Mouse (Mus musculus) spleen, adult 2 months (tissue): ENCODE measurements around the gene Gm20388. TPM values are rescaled to one million over a fixed set of nuclear protein-coding genes. Genes with fewer than 3 reads are reported as not detected.

Experiments
- DNase-seq, 2 experiments: peaks; one replicate each; pipeline versions ENCODE4 v3.0.0 to v3.0.0-alpha.2; 2012 to 2021; ENCODE audit warnings: low spot score in 2 of 2, low read depth in 1 of 2
- H3K27ac ChIP-seq: fragments of 200-500 bp; 2 replicates; pipeline ENCODE4 v1.5.1; 2012; ENCODE audit warnings: low read length, inconsistent platforms; ENCODE audit not compliant: insufficient read depth
- H3K27me3 ChIP-seq: fragments of 200-500 bp; 2 replicates; pipeline ENCODE4 v1.6.1; 2012; ENCODE audit warnings: mild to moderate bottlenecking, moderate library complexity, low read length, inconsistent platforms; ENCODE audit not compliant: control insufficient read depth, insufficient read depth
- H3K36me3 ChIP-seq: fragments of 200-500 bp; 2 replicates; pipeline ENCODE4 v1.6.1; 2012; ENCODE audit warnings: mild to moderate bottlenecking, low read length, inconsistent platforms; ENCODE audit not compliant: control insufficient read depth, insufficient read depth
- H3K4me1 ChIP-seq: fragments of 200-500 bp; 2 replicates; pipeline ENCODE4 v1.6.1; 2011; ENCODE audit warnings: inconsistent platforms; ENCODE audit not compliant: control insufficient read depth, insufficient read depth, insufficient read length
- H3K4me3 ChIP-seq: fragments of 200-500 bp; 2 replicates; pipeline ENCODE4 v1.5.1; 2011; ENCODE audit warnings: mild to moderate bottlenecking, inconsistent platforms; ENCODE audit not compliant: insufficient read depth, insufficient read length; ENCODE audit errors: extremely low read depth
- CTCF ChIP-seq: fragments of 200-500 bp; IDR thresholded peaks from 2 replicates; pipeline ENCODE4 v1.5.1; 2011; ENCODE audit warnings: mild to moderate bottlenecking, inconsistent platforms; ENCODE audit not compliant: insufficient read depth, insufficient read length, insufficient replicate concordance; ENCODE audit errors: extremely low read depth
- POLR2A ChIP-seq: fragments of 200-500 bp; IDR thresholded peaks from 2 replicates; pipeline ENCODE4 v1.6.1; 2011; ENCODE audit warnings: low read depth, low read length, inconsistent platforms
- WGBS: fragments of 180-500 bp; shearing (Covaris S2); methylation state at CpG from one replicate; pipeline ENCODE4 v1.1.7; 2018; 5-methylcytosine and 5-hydroxymethylcytosine counted together
- polyA plus RNA-seq: library from polyadenylated mRNA; depleted of rRNA; stranded (reverse); fragments of >200 nt; gene quantifications from 2 replicates; pipeline ENCODE4 v1.2.3, GENCODE M21; 2012

The Gm20388 gene
- polyA plus RNA-seq, 1 experiment, result 26.1 TPM

DNA sequence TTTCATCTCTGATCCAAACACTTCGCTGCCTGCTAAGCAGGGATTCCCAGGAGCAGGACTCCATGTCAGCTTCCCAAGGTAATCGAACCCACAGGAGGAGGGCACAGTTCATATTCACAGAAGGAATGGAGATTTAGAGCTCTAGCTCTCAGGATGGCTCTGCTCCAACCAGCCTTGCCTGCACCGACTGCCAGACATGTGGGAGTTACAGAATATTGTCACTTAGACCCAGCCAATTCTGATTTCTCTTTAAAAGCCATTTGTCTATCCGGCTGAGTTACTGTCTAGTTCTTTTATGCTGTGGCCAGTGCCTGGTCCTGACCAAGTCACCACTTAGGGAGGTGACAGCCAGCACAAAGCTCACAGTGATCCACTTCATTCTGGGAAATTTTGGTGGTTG lies 4071.0 kb downstream of the Gm20388 start:
- Histone ChIP-seq H3K4me3 (no peak overlapping the region), H3K27ac (no peak overlapping the region), H3K4me1 (peaks cover 3% of the 10 kb centered on the region; the same call in 1 of the 2 replicates), H3K27me3 (no peaks in the 10 kb centered on the region; the same call in 1 of the 2 replicates), H3K36me3 (no peaks in the 10 kb centered on the region)
- 65% methylated on average over 4 of the region's 4 CpGs for WGBS
- DNase-seq, result no peak
- TF ChIP-seq POLR2A (no peak), CTCF (no peak)

DNA sequence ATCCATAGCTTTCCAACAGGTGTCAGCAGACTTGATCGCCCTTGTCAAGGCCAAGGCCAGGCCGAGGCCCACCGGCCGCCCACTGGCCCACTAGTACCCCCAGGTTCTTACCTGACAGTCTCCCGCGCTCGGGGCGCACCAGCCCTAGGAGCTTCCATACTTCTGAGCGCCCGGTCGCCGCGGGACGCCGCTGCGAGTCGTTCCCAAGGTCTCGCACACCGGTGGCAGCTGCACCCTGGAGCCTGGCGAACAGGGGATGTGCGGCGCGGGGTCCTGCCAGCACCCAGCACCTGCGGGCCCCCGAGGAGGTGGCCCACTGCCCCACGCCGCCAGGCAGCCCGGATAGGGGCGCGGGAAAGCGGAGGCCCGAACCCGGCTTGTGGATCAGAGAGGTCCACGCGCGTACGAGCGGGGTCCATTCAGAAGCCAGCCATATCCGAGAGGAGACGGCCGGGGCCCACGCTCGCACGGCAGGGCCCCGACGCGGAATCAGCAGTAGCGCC lies 4071.7 kb downstream of the Gm20388 start:
- Histone ChIP-seq H3K4me1 (peaks cover 3% of the 10 kb centered on the region; the same call in 1 of the 2 replicates), H3K27me3 (no peaks in the 10 kb centered on the region; the same call in 1 of the 2 replicates), H3K4me3 (peak overlapping the region; percentile 68), H3K36me3 (no peaks in the 10 kb centered on the region), H3K27ac (peak overlapping the region; percentile 44)
- no peak for TF ChIP-seq CTCF
- no peak for DNase-seq
- 2% methylated on average over 48 of the region's 48 CpGs for whole genome bisulfite sequencing

DNA sequence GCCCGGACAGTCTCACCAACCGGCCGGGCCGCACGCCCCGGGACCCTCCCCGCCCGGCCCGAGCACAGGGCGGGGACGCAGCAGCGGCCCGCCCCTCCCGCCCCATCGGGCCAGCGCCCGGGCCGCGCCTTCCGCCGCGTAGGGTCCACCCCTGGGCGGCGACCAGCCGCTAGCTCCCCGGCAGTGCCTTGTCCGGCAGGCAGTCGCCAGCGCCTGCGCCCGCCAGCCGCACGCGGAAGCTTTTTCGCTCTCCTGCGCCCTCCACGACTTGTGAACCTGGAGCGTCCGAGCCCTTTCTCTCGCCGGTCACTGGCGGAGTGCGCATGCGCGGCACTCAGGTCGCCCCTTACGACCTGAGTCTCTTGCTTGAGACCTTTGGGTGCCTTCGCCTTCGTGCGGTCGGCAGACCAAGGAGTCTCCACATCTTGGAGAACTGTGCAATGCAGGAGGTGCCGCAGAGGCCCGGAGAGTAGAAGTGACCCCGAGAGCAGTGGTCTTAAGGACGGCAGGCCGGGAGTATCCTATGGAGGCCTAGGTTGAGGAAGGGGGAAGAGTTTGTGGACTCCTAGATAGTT lies 4072.3 kb downstream of the Gm20388 start, which contains the start of gene Abcb10:
Gene Abcb10, minus strand, starts transcription at position 297 of the 575 bp plus-strand sequence.
- peaks cover 3% of the 10 kb centered on the region; the same call in 1 of the 2 replicates for H3K4me1 ChIP-seq
- no peaks in the 10 kb centered on the region; the same call in 1 of the 2 replicates for H3K27me3 ChIP-seq
- TF ChIP-seq POLR2A (no peak; the same call in 1 of the 2 replicates), CTCF (no peak)
- H3K4me3 ChIP-seq, result peak within 1 kb of the TSS; percentile 68
- H3K27ac ChIP-seq, result peak within 1 kb of the TSS; percentile 73
- under 1% methylated on average over 56 of the region's 56 CpGs for WGBS
- DNase-seq, result peak; percentile 41 to 77
- no peaks in the 10 kb centered on the region for H3K36me3 ChIP-seq

DNA sequence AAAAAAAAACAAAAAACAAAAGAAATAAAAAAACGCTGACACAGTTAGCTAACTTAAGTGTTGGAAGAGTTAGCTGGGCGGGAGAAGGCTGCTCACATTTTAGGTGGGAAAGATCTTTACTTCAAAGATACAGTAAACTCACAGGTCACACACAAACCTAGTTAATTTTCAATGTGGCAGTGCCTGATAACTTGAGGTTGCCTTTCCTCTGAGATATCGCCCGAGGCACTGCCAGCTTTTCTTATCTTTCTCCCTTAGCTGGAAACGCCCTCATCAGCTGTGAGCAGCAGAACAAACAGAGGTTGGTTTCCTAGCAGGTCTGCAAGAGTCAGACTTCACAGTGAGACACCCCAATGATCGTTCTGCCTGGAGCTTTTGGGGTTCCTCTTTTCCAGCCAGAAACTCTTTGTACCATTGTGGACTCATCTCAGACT lies 4078.0 kb downstream of the Gm20388 start:
- no peak overlapping the region for H3K4me3 ChIP-seq
- H3K36me3 ChIP-seq, result no peaks in the 10 kb centered on the region; the same call in 1 of the 2 replicates
- no peaks in the 10 kb centered on the region for H3K27me3 ChIP-seq
- DNase-seq, result no peak
- WGBS, result 37% methylated on average over 6 of the region's 6 CpGs
- H3K4me1 ChIP-seq, result no peaks in the 10 kb centered on the region
- TF ChIP-seq CTCF, result no peak
- no peak for TF ChIP-seq POLR2A
- H3K27ac ChIP-seq, result peak overlapping the region; percentile 31; the same call in 1 of the 2 replicates

DNA sequence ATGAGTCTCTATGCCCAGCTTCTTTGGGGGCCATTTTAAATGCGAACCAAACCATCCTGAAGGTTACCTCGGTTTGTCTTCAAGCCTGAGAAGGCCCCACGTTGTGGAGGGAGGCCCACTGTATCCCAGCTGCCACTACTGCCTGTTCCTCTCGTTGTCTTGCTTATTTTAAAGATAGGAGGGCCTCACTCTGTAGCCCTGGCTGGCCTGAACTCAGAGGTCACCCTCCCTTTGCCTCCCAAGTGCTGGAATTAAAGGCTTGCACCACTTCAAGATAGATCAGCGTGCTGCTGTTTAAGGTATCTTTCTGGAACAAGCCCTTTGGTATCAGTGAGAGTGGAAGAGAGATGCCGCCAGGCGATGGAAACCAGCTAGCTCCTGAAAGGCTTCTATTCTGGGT lies 4078.5 kb downstream of the Gm20388 start:
- H3K4me3 ChIP-seq, result no peak overlapping the region
- no peaks in the 10 kb centered on the region for H3K4me1 ChIP-seq
- TF ChIP-seq CTCF, result no peak
- no peak for TF ChIP-seq POLR2A

DNA sequence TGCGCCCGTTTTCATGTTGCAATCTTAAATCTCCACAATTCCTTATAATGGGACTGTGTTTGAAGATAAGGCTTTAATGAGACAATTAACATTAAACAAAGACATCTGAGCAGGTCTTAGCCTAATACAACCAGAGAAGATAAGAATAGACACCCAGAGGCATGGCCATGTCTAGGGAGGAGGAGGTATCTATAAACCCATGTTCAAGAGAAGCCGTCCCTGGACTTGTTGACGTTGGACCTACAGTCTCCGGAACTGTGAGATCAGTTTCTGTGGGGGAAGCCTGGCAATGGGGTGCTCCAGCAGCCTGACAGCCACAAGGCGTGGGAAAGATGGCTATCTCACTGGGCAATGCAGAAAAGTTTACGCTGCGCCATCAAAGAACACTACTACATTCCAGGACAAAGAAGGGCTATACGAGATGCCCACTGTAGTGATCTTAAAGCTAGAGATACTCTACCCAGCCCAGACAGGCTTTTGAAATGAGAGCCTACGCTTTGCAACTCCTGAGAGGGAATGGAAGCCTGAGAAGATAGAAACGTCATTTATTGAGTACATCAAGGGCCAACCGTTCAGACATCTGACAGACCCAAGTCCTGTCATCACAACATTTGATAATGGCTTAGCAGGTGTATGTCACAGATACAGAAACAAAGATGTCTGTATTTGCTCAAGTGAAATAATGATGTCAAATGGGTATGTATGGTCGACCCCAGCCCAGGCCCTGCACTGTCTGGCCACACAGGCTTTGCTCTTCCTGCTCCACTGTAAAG lies 4079.8 kb downstream of the Gm20388 start:
- Histone ChIP-seq H3K36me3 (peaks cover 3% of the 10 kb centered on the region), H3K4me3 (no peak overlapping the region), H3K27me3 (no peaks in the 10 kb centered on the region), H3K4me1 (no peaks in the 10 kb centered on the region), H3K27ac (no peak overlapping the region)
- no peak for DNase-seq
- WGBS, result 84% methylated on average over 13 of the region's 13 CpGs
- TF ChIP-seq POLR2A, result no peak
- no peak for TF ChIP-seq CTCF

More for the DNA sequence above, 4078.5 kb downstream of the Gm20388 start:
- 59% methylated on average over 7 of the region's 7 CpGs for WGBS
- Histone ChIP-seq H3K27ac (peak overlapping the region; percentile 31; the same call in 1 of the 2 replicates), H3K36me3 (no peaks in the 10 kb centered on the region; the same call in none of the 2 replicates), H3K27me3 (no peaks in the 10 kb centered on the region)
- no peak for DNase-seq

- Histone ChIP-seq H3K27me3 (no peaks in the 10 kb centered on the region), H3K27ac (no peak overlapping the region), H3K4me3 (no peak overlapping the region), H3K4me1 (no peaks in the 10 kb centered on the region), H3K36me3 (peaks cover 10% of the 10 kb centered on the region)
- TF ChIP-seq CTCF, result peak; percentile 9; the same call in 1 of the 2 replicates
- TF ChIP-seq POLR2A, result no peak
- DNase-seq, result no peak
- WGBS, result 85% methylated on average over 8 of the region's 8 CpGs
These were observed 4081.9 kb downstream of the Gm20388 start for GRCm38 (mm10) chr8:123992587-123992986.
